ENCODE assay signal across 14 mouse cellular contexts in the genomic region with DNA sequence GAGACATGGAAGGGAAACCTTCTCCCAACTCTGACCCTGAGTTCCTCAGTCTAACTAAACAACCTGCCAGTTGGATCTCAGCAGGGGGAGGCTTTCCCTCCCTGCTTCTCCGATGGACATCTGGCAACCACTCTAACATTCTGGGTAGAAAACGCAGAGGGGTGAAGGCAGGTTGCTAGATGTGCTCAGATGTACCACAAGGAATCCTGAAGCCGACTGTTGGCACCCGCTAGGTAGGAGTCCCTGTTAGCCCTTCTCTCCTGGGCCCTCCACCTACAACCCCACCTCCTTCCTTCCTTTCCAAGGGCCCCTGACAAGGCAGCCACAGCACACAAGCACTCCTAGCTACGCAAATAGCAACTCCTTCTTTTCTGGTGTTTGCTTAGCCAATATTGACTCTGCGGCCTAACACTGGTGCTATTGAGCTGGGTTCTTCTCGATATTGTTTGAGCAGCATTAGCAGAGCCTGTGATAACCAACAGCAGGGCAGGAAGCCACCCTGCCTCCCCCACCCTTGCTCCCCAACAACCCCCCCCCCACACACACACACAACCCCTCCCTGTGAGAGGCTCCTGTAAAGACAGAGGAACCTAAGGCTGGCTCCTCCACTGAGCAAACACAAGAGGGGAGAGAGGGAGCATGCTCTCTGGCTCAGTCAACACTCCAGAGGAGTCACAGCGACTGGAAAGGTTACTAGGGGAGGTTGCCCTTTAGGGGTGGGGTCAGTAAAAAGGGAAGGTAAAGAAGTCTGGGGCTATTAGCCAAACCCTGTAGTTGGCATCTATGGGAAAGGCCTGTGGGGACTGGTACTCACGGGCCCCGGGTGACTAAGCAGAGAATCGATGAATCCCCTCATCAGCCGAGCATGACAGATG.
A peak's percentile ranks its signal among the peaks of the same experiment; 100 is the strongest.
DNase-seq lines count a peak whose midpoint lies in the region; TF ChIP-seq lines count a peak whose summit lies in the region.
"Had no signal": no experiment of that assay in that cellular context is flagged by ENCODE, and none has a peak within 500 bp of the region (broad histone marks: within the 10 kb centered on the region; RNA-seq: fewer than 3 reads in every experiment).

No protein-coding gene starts in this region.

- no peak for TF ChIP-seq CTCF in layer of hippocampus, adult 2 months (conservative IDR thresholded peaks at IDR 0.05)

- no peak overlapping the region for H3K27ac ChIP-seq in layer of hippocampus, adult 2 months
- H3K27ac ChIP-seq: gastrocnemius, adult 2 months; neural tube, embryonic 13.5 days had no signal

- DNase-seq in embryo, embryonic 10 days (ENCODE audit: low spot score): peak; percentile 23
- no peak for DNase-seq in embryo, embryonic 11 days
- peak; percentile 35 to 45 for DNase-seq in urinary bladder, postnatal 36 days (ENCODE audit: low spot score in 2 of 2)
- DNase-seq in urinary bladder, postnatal 10 days (ENCODE audit: low spot score): no peak
- DNase-seq in lung, postnatal 10 days: peak; percentile 56
- DNase-seq in T-cell, adult 2 months (ENCODE audit: low spot score): no peak
- DNase-seq in layer of hippocampus, adult 2 months (ENCODE audit: low spot score in 2 of 2): no peak
- DNase-seq in cerebellum, adult 8-10 months: no peak
- DNase-seq: cerebellum, adult 11 months; gastrocnemius, adult 2 months; kidney, adult 18-20 months; left cerebral cortex, postnatal 4 days; thymus, postnatal 14 days had no signal

- H3K4me3 ChIP-seq in layer of hippocampus, adult 2 months: no peak overlapping the region
- H3K4me3 ChIP-seq: gastrocnemius, adult 2 months; neural tube, embryonic 13.5 days had no signal

Comparison
In these comparisons a context has a peak if more than half of its experiments do, and no peak if none do; other contexts are left out.
1. DNase-seq: peak in embryo, embryonic 10 days (single experiment), urinary bladder, postnatal 36 days (2 of 2) and lung, postnatal 10 days (single experiment); none in embryo, embryonic 11 days (single experiment), urinary bladder, postnatal 10 days (single experiment), T-cell, adult 2 months (single experiment), layer of hippocampus, adult 2 months (0 of 2) and cerebellum, adult 8-10 months (single experiment).